Mouse (Mus musculus): ENCODE results near the gene Arhgap15.

DNA sequence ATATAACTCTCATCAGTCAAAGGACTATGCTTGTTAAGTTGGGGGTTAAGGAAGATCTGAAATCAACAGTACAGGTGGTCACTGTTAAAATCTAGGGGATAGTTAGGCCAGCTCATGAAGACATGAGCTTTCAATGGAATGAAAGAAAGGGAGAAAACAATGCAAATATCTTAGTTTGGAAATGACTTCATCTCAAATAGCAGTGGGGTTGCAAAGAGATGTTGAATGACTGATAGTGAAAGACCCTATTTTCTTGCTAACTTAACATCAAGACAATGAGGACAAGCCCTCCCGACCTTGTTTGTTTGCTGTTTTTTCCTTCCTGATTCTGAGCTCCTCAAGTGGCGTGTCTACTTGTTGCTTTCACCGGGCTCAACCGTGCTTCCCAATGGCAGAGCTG is 597.6 kb downstream of the Arhgap15 start:
- TF ChIP-seq POLR2A (IDR thresholded peaks at IDR 0.05; ENCODE audit: low read depth, low read length) (no peak), CTCF (conservative IDR thresholded peaks at IDR 0.05; ENCODE audit: insufficient read depth, insufficient read length, low read depth, low read length) (no peak)

Data from kidney, adult 2 months (tissue).